Mouse (Mus musculus) bone marrow, adult 2 months (tissue): ENCODE results near the gene Ezr. TPM values are rescaled to one million over a fixed set of nuclear protein-coding genes. Genes with fewer than 3 reads are reported as not detected.

Experiments used
- H3K27ac ChIP-seq: fragments of 200-500 bp; 2 replicates; pipeline ENCODE4 v1.5.1; 2012; ENCODE audit warnings: low read depth, mild to moderate bottlenecking, control low read depth, inconsistent platforms, low read length; ENCODE audit not compliant: control insufficient read depth, poor library complexity, insufficient read depth
- H3K4me1 ChIP-seq: fragments of 200-500 bp; 2 replicates; pipeline ENCODE4 v1.6.1; 2011; ENCODE audit warnings: low read length; ENCODE audit not compliant: control insufficient read depth, insufficient read depth
- H3K4me3 ChIP-seq: fragments of 200-500 bp; replicated peaks from 2 replicates; pipeline ENCODE3; 2011; ENCODE audit warnings: mild to moderate bottlenecking, low read depth, low read length, control low read depth; ENCODE audit not compliant: control insufficient read depth
- CTCF ChIP-seq: fragments of 200-500 bp; IDR thresholded peaks from 2 replicates; pipeline ENCODE4 v1.5.1; 2011; ENCODE audit warnings: low read length, control low read depth; ENCODE audit not compliant: control insufficient read depth, insufficient read depth
- POLR2A ChIP-seq: fragments of 200-500 bp; IDR thresholded peaks from 2 replicates; pipeline ENCODE4 v1.6.1; 2011; ENCODE audit warnings: low read depth, mild to moderate bottlenecking, control low read depth, low read length, borderline replicate concordance; ENCODE audit not compliant: control insufficient read depth
- WGBS: fragments of 180-500 bp; shearing (Covaris S2); methylation state at CpG from one replicate; pipeline ENCODE4 v1.1.7; 2018; 5-methylcytosine and 5-hydroxymethylcytosine counted together
- polyA plus RNA-seq: library from polyadenylated mRNA; stranded (reverse); fragments of >200 nt; gene quantifications from 2 replicates; pipeline ENCODE4 v1.2.4, GENCODE M21; 2011; ENCODE audit warnings: low replicate concordance; ENCODE audit not compliant: missing spikeins, insufficient read depth, insufficient read length

The Ezr gene
- polyA plus RNA-seq, 1 experiment: 82.0 TPM

DNA sequence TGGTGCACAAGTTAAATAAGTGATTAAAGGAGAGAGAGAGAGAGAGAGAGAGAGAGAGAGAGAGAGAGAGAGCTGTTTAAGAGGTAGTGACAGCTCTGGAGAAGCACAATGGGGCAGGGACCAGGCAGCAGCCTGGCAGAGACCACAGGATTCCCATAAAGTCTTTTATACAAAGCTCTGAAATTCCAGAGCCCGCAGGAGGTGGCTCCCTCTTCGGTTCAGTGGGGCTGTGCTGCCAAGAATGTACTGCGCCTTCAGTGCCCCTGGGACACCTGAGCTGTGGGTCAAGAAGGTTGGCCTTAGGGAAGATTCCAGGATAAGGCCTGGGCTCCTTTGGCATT lies 30.2 kb upstream of the Ezr start:
- 65% methylated on average over 3 of the region's 3 CpGs for WGBS
- H3K4me1 ChIP-seq: peaks cover 9% of the 10 kb centered on the region
- H3K4me3 ChIP-seq: no peak overlapping the region

DNA sequence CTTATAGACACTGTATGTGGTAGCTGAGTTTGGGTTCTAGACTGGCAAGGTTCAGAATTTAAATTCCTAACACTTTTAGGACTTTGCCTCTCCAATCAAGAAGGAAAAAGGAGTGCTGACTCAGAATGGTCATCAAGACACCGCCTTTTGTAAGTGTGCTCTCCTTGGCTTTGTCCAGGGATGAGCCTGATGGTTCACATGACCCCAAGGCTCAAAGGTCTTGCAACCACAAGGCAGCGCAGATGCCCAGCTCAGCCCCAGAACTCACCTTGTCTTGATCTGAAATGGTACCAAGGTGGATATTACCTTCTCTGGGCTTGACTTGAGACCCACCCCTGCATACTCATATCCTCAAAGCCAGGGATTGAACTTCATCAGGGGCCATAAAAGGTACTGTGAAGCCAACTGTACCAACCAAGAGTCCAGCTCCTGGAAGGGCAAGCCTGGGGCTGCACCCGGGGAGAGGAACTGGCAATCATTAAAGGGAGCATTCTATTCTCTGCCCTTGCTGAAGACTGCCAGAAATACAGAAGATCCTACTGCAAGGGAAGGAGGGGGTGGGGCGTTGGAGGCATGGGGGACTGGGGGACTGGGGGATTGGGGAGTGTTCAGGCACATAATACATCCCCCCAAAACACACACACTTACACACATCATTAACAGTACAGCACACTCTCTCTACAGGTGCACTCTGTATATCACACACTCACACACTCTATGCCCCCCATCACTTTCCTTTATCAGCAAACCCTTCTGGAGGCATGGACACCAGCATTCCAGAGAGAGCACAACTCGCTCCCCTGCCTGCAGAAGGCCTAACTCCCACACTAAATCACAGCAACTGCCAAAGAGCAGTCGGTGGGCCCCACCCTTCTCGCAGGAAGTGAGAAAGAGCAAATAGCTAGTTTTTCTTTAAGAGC lies 29.6 kb upstream of the Ezr start:
- peaks cover 9% of the 10 kb centered on the region for H3K4me1 ChIP-seq
- H3K4me3 ChIP-seq: no peak overlapping the region
- 68% methylated on average over 7 of the region's 7 CpGs for WGBS
- H3K27ac ChIP-seq: no peak overlapping the region
- no peak for TF ChIP-seq POLR2A
- TF ChIP-seq CTCF: no peak

More for the DNA sequence above, 30.2 kb upstream of the Ezr start:
- TF ChIP-seq CTCF: no peak
- no peak for TF ChIP-seq POLR2A
- no peak overlapping the region for H3K27ac ChIP-seq

DNA sequence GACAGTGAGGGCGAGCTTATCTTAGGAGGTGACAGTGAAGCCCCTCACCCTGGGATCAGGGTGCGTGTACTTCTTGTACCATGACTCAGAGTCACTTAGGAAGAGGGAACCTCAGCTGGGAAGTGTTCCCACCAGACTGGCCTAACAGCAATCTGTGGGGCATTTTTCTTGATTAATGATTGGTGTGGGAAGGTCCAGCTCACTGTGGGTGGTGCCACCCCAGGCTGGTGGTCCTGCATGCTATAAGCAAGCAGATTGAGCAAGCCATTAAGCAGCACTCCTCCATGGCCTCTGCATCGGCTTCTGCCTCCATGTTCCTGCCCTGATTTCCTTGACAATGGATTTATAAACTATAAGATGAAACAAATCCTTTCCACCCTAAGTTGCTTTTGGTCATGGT lies 26.7 kb upstream of the Ezr start:
- no peak for TF ChIP-seq CTCF
- Histone ChIP-seq H3K4me3 (no peak overlapping the region), H3K27ac (no peak overlapping the region), H3K4me1 (peaks cover 1% of the 10 kb centered on the region)
- 87% methylated on average over 3 of the region's 3 CpGs for WGBS

DNA sequence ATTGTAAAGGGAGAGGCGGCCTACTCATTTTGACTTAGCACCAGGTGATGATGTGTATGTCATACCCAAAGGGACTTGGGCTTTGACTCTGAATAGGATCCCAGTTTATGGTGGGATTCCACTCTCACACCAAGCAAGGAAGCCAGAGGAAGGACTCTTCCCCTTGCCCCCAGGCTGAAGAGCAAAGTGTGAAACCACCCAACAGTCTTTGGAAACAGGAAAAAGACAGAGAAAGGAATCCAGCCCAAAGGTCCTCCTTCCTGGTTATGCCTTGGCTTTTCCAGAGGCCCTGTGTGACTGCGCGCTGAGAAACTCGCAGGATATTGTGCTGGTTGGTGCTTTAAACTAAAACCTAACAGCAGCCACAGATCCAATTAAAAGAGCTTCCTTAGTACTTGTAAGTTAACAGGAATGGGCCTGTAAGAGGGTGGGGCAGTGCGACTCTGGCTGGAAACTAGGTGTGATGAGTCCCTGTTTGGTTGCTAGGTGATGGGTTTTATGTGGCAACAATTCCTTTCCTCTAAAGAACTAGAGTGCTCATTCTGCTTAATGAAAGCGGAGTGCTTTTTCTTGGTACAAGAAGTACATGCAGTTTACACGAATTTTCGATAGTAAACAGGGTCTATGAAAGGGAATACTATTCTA lies 26.1 kb upstream of the Ezr start:
- Histone ChIP-seq H3K4me3 (no peak overlapping the region), H3K27ac (no peak overlapping the region), H3K4me1 (peaks cover 1% of the 10 kb centered on the region)
- WGBS: 92% methylated on average over 8 of the region's 8 CpGs
- TF ChIP-seq POLR2A: no peak
- TF ChIP-seq CTCF: no peak

DNA sequence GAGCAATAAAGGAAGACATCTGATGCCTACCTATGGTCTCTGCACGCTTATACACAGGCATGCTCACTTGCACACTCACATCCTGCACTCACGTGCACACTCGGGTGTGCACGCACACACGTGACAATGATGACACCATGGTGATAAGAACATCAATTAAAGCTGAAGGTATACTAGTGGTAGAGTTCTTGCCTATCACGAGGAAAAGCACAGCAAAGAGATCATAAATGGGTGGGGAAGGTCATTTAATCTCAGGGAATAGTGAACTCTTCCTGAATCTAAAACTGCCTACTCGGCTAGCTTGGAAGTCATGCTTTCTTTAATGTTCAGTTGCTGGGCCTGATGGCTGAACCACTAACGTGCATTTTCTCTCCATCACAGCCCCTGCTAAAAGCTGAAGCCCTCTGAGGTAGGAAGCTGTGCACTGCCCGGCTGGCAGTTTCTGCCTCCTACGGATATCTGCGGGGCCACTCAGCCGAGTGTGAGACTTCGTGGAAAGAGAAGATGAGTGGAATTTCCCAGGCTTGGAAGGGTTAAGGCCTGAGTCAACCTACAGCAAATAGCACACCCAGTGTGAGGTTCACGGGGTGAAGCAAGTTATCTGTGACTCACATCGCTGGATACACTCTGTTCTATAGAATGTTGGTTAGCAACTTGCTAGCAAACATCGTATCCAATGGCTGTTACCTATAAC lies 25.4 kb upstream of the Ezr start:
- TF ChIP-seq POLR2A (no peak), CTCF (no peak)
- WGBS: 92% methylated on average over 16 of the region's 16 CpGs
- Histone ChIP-seq H3K27ac (no peak overlapping the region), H3K4me3 (no peak overlapping the region), H3K4me1 (peaks cover 1% of the 10 kb centered on the region)

DNA sequence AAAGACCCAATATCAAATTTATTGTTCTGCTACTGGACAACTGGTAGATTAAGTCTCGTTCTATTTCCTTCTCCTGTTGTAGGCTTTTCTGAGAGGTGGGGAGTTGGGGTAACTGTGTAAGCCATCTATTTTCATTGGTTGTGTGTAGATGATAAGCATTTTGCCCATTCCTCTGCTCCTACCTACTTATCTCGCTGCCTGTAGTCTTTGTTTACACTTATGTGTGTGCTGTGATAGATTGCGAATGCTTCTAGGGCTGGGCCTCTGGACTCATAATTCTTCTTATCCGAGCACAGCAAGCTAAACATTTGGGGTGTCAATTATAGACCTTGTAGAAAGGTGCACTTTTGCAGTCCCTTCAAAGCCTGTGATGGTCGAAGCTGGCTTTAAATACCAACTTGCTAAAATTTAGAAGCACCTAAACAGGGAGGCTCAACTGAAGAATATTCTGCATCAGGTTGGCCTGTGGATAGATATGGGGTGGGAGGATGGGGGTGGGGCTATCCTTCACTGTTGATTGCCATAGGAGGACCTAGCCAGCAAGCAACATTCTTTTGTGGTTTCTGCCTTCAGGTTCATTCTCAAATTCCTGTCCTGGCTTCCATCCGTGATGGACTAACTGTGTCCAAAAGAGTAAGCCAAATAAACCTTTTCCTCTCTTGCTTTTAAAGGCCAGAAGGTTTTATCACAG lies 22.4 kb upstream of the Ezr start:
- no peak overlapping the region for H3K4me3 ChIP-seq

DNA sequence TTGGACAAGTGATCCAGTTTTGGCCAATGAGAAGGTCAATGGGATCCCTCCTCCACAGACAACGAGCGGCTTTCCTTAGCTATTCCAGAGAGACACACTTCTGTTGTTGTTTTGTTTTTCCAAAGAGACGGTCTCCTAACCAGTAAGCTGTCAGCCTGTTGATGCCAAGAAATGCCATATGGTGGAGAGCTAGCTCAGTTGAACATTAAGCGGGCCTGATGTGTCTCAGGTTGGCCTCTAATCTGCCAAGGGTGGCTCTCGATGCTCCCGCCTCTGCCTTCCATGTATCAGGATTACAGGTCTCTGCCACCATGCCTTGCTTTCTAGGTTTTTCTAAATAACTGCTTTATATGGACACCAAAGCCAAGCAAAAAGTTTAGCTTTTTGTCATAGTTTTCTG lies 21.5 kb upstream of the Ezr start:
- no peak overlapping the region for H3K4me3 ChIP-seq
- 86% methylated on average over 6 of the region's 6 CpGs for WGBS
- no peak for TF ChIP-seq CTCF
- TF ChIP-seq POLR2A: no peak
- no peaks in the 10 kb centered on the region; the same call in 1 of the 2 replicates for H3K4me1 ChIP-seq
- H3K27ac ChIP-seq: peak overlapping the region; percentile 20; the same call in 1 of the 2 replicates

More for the DNA sequence above, 22.4 kb upstream of the Ezr start:
- H3K27ac ChIP-seq: peak overlapping the region; percentile 50
- H3K4me1 ChIP-seq: no peaks in the 10 kb centered on the region; the same call in 1 of the 2 replicates
- no peak for TF ChIP-seq POLR2A
- no peak for TF ChIP-seq CTCF
- WGBS: 63% methylated on average over 6 of the region's 6 CpGs
